Mouse (Mus musculus): ENCODE results near the gene Fam213b. TPM values are rescaled to one million over a fixed set of nuclear protein-coding genes. Genes with fewer than 3 reads are reported as not detected.

Fam213b gene
- polyA plus RNA-seq, 1 experiment from 2014 or later, result 42.1 TPM

DNA sequence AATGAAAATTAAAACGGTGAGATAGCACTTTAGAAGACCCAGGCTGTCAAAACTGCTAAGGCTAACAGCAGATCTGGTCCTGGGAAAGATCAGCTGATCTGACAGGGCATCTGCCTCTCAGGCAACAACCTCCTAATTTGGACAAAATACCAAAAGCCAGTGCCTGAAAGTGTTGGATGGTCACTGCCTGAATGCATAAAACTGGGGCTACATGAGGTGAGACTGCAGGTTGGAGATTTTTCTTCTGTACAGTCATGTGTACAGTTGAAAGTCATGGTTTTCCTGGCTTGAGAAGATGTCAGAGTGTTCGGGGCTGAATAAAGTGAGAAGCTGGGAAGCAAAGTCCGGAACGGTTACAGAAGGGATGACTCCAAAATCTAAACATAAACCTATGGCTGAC lies 45.1 kb downstream of the Fam213b start:
- H3K27ac ChIP-seq (ENCODE audit: low read depth, low read length), result no peak overlapping the region
- H3K9me3 ChIP-seq (ENCODE audit: control insufficient read depth, low read length), result no peaks in the 10 kb centered on the region
- H3K9ac ChIP-seq (ENCODE audit: low read length), result no peak overlapping the region
- no peaks in the 10 kb centered on the region for H3K36me3 ChIP-seq (ENCODE audit: control insufficient read depth, insufficient read depth, low read length)
- 81% methylated on average over 4 of the region's 4 CpGs for WGBS
- H3K4me2 ChIP-seq (ENCODE audit: low read depth), result no peak overlapping the region
- no peak overlapping the region for H3K4me3 ChIP-seq (ENCODE audit: low read depth, low read length)
- no peak for ATAC-seq (ENCODE audit: insufficient read depth, low FRiP score, low TSS enrichment)
- DNase-seq (ENCODE audit: low spot score), result no peak
- H3K27me3 ChIP-seq (ENCODE audit: control insufficient read depth, insufficient read depth, low read length), result peaks cover 16% of the 10 kb centered on the region
- no peaks in the 10 kb centered on the region for H3K4me1 ChIP-seq (ENCODE audit: control insufficient read depth, insufficient read depth, low read length)

DNA sequence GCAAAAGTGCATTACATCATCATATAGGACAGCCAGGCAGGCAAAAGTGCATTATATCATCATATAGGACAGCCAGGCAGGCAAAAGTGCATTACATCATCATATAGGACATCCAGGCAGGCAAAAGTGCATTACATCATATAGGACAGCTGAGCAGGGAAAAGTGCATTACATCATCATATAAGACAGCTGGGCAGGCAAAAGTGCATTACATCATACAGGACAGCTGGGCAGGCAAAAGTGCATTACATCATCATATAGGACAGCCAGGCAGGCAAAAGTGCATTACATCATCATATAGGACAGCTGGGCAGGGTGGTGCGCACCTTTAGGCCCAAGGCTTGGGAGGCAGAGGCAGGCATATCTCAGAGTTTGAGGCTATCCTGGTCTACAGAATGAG lies 46.2 kb downstream of the Fam213b start:
- H3K4me1 ChIP-seq (ENCODE audit: control insufficient read depth, insufficient read depth, low read length), result no peaks in the 10 kb centered on the region
- H3K9me3 ChIP-seq (ENCODE audit: control insufficient read depth, low read length), result no peaks in the 10 kb centered on the region
- no peaks in the 10 kb centered on the region for H3K36me3 ChIP-seq (ENCODE audit: control insufficient read depth, insufficient read depth, low read length)
- no peak for ATAC-seq (ENCODE audit: insufficient read depth, low FRiP score, low TSS enrichment)
- no peak overlapping the region for H3K4me3 ChIP-seq (ENCODE audit: low read depth, low read length)
- WGBS, result 100% methylated on average over 1 of the region's 1 CpGs
- no peak for DNase-seq (ENCODE audit: low spot score)
- peaks cover 16% of the 10 kb centered on the region for H3K27me3 ChIP-seq (ENCODE audit: control insufficient read depth, insufficient read depth, low read length)
- no peak overlapping the region for H3K27ac ChIP-seq (ENCODE audit: low read depth, low read length)
- H3K9ac ChIP-seq (ENCODE audit: low read length), result no peak overlapping the region
- no peak overlapping the region for H3K4me2 ChIP-seq (ENCODE audit: low read depth)

Other genes with a start within 250 kb of the Fam213b start
- not detected in 2 replicates for gene Actrt2, start 231.3 kb downstream of the Fam213b start, polyA plus RNA-seq (2014; fragmentation: Nextera tagmentation; extraction: Ambion mirVana)
- gene Ttc34, start 61.7 kb downstream of the Fam213b start, polyA plus RNA-seq (2014; fragmentation: Nextera tagmentation; extraction: Ambion mirVana), result 0.38 and 0.39 TPM in 2 replicates
- gene Mmel1, start 29.6 kb downstream of the Fam213b start, polyA plus RNA-seq (2014; fragmentation: Nextera tagmentation; extraction: Ambion mirVana), result 0.50 and 0.72 TPM in 2 replicates
- 0.78 and 1.1 TPM in 2 replicates for gene Tnfrsf14, start 29.4 kb upstream of the Fam213b start, polyA plus RNA-seq (2014; fragmentation: Nextera tagmentation; extraction: Ambion mirVana)
- 191 and 218 TPM in 2 replicates for gene Hes5, start 61.8 kb upstream of the Fam213b start, polyA plus RNA-seq (2014; fragmentation: Nextera tagmentation; extraction: Ambion mirVana)
- 36.1 and 38.2 TPM in 2 replicates for gene Pank4, start 65.0 kb upstream of the Fam213b start, polyA plus RNA-seq (2014; fragmentation: Nextera tagmentation; extraction: Ambion mirVana)
- gene Plch2, start 157.6 kb upstream of the Fam213b start, polyA plus RNA-seq (2014; fragmentation: Nextera tagmentation; extraction: Ambion mirVana), result 1.4 and 1.6 TPM in 2 replicates
- gene Pex10, start 167.9 kb upstream of the Fam213b start, polyA plus RNA-seq (2014; fragmentation: Nextera tagmentation; extraction: Ambion mirVana), result 6.9 and 8.3 TPM in 2 replicates
- 143 and 145 TPM in 2 replicates for gene Rer1, start 187.2 kb upstream of the Fam213b start, polyA plus RNA-seq (2014; fragmentation: Nextera tagmentation; extraction: Ambion mirVana)
- gene Morn1, start 187.4 kb upstream of the Fam213b start, polyA plus RNA-seq (2014; fragmentation: Nextera tagmentation; extraction: Ambion mirVana), result 3.9 and 5.3 TPM in 2 replicates

All from neural tube, embryonic 11.5 days (tissue).